Mouse (Mus musculus): ENCODE results near the gene Tmem268.

Tmem268 gene

GRCm38 (mm10) chr4:63556665-63557064 lies 1.9 kb upstream of the Tmem268 start:
- DNase-seq: no peak

GRCm38 (mm10) chr4:63557124-63558059 lies 1.2 kb upstream of the Tmem268 start:
- peak; percentile 92 for DNase-seq

- peak; percentile 93 for DNase-seq
Observed at GRCm38 (mm10) chr4:63559127-63559697, 631 bp downstream of the Tmem268 start.

- DNase-seq: peak; percentile 95
Observed at GRCm38 (mm10) chr4:63560079-63560478, 1.5 kb downstream of the Tmem268 start.

DNA sequence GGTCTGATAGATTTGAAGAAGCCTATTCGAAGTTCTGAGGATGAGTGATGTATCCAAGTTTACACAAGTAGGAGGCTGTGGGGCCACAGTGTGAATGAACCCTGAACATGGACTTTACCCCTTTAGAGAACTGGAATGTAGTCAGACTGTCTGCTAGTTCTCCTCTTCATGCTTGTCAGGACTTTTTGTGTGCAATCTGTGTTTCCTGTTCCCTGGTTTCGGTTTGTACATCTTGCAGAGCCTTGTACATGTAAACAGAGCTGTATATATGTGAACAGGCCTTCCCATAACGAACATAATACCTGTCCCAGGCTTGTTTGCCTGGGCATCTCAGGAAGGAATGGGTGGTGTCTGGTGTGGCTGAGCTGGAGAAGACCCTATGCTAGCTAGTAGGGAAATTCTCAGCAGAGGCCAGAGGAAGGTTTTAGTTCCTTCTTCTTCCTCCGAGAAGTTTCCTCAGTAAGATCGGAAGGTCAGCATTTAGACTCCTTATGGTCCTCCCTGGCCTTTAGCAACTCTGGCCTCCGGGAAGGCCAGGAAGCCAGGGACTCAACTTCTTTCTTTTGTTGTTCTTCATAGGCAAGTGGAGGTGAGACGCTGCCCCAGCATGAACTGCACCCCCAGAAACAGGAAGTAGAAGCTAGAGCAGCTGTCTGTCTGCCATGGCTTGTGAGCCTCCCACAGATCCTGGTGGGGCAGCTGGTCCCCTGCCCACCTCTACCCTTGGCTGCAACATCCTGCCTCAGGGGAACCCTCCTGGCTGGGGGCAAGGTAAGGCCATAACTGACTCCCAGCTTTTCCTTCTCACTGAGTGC lies 3.5 kb downstream of the Tmem268 start:
- peak; percentile 93 for DNase-seq

- no peak for DNase-seq
Observed at GRCm38 (mm10) chr4:63562742-63563141, 4.2 kb downstream of the Tmem268 start.

GRCm38 (mm10) chr4:63567712-63568390 lies 9.3 kb downstream of the Tmem268 start:
- DNase-seq: peak; percentile 88

DNA sequence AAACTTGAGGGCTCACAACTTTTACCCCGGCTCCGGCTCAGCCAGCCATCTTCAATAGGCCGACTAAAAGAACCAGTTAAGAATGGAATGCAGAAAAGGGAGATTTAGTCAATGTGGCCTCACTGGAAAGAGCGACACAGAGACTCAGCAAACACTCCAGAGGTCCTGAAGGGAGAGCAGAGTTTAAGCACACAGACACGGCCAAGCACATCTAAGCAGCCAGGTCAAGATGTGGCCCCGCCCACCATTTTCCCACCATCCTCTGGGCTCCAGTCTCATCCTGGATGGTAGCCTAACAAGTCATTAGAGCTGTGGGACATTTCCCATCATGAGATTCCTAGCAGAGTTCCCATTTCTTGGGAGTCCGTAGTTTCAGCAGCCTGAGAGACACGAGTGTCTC lies 10.7 kb downstream of the Tmem268 start:
- no peak for DNase-seq

DNA sequence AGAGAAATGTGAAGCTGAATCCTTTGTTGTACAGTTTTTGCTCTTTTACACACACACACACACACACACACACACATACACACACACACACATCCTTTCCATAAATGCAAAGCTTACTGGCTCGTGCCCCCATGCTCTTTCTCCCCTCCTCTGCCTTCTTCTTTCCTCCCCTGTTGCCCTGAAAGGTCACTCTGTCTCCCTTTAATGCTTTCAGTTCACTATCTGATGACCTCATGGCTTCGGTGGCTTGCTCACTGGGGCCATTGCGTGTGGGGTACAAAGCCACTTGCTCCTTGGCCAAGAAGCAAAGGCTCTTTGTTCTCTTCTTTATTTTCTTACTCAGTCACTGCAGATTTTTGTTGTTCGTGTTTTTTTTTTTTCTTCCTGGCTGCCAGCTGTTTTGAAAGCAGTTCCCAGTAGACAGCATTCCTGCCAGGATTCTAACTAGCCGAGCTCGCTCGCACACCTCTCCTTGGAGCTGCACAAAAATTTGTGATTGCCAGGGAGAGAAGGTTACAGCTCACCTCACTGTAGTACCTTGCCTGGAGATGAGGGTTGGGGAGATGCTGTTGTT lies 11.7 kb downstream of the Tmem268 start:
- DNase-seq: no peak

- DNase-seq: no peak
Observed at GRCm38 (mm10) chr4:63572621-63573020, 14.0 kb downstream of the Tmem268 start.

DNA sequence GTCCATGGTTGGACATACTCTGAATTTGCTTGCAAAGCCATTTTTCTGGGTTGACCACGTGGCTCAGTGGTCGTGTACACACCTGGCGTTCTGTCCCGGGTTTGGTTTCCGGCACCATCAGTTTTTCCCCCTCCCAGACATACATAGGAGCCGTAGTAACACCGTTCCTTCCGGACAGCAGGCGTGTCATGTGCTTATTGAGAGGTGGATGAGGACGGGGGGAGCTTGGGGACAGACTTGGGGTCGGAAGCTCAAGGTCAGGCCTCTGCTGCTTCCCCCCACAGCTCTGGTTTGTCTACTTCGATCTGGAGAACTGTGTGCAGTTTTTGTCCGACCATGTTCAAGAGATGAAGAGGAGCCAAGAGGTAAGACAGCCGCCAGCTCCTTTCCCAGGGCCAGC lies 21.1 kb downstream of the Tmem268 start:
- DNase-seq: no peak

DNA sequence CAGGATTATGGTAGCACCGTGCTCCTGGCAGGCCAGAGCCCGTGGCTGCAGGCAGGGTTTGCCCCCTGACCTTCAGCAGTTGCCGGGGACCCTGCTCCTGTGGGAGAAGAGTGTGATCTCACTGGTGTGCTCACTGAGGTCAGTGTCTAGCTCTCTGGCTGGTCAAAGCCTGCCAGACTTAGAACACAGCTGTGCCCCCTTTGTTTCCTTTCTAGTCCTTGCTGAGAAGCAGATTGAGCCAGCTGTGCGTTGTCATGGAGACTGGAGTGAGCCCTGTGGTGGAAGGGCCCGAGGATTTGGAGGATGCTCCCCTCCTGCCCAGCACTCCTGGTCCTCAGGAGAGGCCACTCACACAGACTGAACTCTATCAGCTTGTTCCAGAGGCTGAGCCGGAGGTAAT lies 21.5 kb downstream of the Tmem268 start:
- no peak for DNase-seq

DNA sequence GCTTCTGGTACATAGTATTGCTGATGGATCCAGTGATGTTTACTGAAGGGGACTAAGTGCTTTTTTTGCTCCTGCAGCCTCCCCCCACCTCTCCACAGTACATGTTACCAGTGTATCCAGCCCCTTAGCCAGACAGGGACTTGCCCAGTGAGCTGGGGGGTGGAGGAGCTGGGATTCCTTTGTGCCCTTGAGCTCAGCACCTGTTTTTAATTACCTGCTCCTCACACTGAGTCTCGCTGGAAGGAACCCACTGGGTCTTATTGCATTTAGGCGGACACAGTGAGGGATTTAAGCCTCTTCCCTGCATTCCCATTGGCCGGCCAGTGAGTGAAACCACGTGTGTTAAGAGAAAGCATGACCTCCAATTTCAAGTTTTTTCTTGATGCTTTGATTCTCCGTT lies 24.0 kb downstream of the Tmem268 start:
- no peak for DNase-seq

DNA sequence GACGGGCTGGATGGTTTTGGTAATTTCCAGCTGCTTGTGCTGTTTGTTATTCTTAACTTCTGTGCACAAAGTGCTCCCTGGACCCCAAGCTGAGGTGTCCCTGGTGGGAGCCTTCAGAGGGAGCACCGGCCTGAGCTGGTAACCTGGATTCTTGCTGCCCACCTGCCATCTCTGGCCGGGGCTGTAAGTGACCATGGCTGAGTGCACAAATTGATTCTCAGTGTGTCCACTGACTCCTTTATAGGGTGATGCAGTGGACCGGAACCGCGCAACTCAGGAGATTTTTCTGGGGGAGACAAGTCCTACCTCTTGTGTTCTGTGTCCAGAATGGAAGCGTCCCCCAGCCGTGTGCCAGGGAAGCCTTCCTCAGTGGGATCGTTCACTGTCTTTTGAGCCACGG lies 26.6 kb downstream of the Tmem268 start:
- no peak for DNase-seq

- no peak for DNase-seq
Observed at GRCm38 (mm10) chr4:63586240-63586639, 27.7 kb downstream of the Tmem268 start.

- peak; percentile 62 for DNase-seq
Observed at GRCm38 (mm10) chr4:63589987-63590386, 31.4 kb downstream of the Tmem268 start.

DNA sequence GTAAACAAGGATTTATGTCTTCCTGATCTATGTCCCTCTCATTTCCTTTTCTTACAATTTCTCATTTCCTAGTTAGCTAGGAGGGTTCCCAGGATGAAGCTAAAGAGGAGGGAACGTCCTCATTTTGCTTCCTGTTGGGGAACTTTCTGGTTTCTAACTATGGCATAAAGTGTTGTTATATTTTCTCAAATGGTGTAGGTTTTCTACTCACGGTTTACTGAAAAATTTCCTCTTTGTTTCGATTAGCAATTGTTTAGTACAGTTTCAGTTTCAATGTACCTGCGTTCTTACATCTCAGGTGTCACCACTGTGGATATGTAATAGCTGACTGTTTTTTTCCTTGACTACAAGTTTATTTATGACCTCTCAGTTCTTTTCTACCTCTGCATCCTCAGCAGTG lies 32.0 kb downstream of the Tmem268 start:
- DNase-seq: peak; percentile 0

DNA sequence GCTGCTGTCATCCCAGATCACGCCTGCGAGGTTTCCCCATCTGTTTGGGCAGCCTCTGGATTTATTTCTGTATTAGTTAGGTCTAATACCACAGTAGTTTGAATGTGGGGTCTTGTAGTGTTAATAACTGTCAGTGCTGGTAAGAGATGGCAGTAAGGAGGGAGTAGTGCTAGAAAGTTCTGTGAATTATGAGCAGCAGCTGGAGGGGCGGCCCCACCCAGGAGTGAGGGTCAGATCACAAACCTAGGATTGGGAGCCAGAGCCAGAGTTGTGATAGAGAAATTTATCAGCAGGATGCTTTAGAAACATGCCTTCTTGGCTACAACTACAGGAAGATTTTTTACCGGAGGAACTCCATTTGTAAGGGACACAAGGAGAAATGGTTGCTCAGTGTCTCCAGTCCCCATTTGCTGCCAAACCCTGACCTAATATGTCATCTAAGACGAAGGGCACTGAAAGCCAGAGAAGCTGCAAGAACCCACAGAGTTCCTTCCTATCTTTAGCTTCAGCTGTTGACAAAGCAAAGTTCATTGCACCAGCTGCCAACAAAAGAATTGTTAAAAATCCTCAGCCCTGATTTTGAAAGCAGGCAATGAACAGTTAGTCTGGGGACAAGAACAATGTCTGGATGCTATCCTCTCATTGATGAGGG lies 36.0 kb downstream of the Tmem268 start:
- peak; percentile 94 for DNase-seq

DNA sequence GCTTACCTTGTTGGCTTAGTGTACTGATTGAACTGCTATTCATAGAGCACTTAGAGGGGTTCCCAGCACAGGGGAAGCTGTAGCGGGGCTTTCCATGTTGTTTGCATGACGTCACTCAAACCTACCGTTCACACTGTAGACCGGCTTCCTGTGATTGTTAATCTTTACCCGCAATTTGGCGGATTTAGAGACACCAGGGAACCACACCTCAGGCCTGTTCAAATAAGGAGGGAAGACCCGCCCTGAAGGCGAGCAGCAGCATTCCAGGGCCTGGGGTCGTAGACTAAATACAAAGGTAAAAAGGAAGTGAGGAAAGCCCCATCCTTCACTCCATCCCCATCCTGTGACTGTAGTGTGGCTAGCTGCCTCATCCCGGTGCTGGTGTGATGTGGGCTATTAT lies 36.7 kb downstream of the Tmem268 start:
- peak; percentile 87 for DNase-seq

DNA sequence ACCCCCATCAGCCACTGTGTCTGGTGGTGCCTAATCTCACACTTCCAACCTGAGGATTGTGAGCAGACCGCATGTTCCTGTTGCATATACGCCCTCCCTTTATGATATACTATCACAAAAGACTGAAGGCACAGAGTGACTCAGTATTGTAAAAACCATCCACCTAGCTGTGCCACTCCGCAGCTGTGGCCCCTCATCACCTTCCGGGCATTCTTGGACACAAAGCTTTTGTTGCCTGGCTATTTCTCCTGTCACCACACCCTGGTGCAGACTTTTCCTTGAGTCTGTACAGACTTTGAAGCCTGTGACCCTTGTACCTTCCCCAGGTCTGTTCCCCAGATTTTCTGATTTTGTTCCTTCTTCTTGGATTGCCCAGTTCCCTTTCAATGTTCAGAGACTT lies 37.4 kb downstream of the Tmem268 start:
- DNase-seq: peak; percentile 68

- peak; percentile 56 for DNase-seq
Observed at GRCm38 (mm10) chr4:63600786-63601185, 42.2 kb downstream of the Tmem268 start.

DNA sequence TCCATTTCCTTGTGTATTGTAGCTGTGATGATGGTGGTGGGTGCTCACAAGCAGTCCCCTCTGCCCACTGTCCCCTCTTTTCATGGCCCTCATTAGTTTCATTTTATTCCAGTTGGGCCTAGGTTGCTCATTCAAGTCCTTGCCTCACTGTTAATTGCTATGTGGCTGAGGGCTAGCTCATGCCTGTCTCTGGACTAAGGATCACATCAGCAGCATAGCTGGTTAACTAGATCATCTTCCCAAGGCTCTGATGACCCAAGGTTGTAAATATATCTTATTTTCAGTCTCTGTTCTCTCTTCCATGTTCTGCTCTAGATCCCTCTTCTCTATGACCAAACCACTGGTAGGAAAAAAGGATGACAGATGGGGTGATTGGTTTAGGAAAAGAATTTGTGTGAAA lies 42.7 kb downstream of the Tmem268 start:
- DNase-seq: peak; percentile 30
